Mouse (Mus musculus) lung, adult 2 months (tissue): Measurements from ENCODE around the gene H2al1a.

Source experiments
- CTCF ChIP-seq: fragments of 200-500 bp; IDR thresholded peaks from 2 replicates; pipeline ENCODE4 v1.5.1; 2011; ENCODE audit warnings: mild to moderate bottlenecking, low read length, control low read depth; ENCODE audit not compliant: insufficient read depth
- POLR2A ChIP-seq: fragments of 200-500 bp; IDR thresholded peaks from 2 replicates; pipeline ENCODE4 v1.6.1; 2011; ENCODE audit warnings: low read depth, mild to moderate bottlenecking, control low read depth, low read length, borderline replicate concordance; ENCODE audit errors: extremely low read depth

DNA sequence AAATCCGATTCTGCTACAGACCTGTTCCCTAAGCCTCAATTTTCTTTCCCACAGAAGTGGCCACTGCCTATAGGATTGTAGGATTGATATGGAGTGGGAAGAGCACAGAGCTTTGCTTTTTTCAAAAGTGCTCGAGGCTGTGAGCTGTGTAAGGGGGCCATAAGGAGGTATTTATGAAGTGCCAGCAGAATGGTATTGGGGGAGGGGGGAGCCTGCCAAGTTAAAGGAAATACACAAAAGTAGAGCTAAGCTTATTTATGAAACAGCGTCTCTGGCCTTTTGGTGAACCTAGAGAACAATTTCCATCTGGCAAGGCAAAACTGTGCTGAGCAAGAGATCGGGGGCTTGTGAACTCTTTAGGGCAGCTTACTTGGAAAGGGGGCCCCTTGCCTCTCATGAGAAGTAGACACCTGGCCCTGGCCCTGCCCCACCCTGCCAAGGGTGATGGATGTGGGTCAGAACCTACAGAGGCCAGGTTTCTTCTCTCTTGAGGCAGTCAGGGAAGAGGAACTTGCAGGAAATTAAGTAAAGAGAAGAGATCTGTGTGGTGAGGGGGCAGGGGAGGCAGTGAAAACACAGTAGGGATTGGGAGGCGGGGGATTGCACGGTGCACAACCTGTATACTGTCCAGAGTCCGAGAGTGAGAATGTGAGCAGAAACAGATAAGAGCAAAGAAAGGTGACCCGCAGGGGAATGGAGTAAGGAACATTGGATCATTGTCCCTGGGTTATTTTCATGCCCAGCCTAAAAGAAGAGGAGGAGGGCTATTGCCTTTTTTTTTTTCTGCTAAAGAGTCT lies 43.3 kb upstream of the H2al1a start:
- TF ChIP-seq CTCF = no peak
- TF ChIP-seq POLR2A = no peak
